Mouse (Mus musculus) ZHBTc4 (cell line): ENCODE data around the gene Slc51b.
A peak's percentile ranks its signal among the peaks of the same experiment; 100 is the strongest.

Source experiments
- DNase-seq: peaks from one replicate; pipeline ENCODE4 v3.0.0-alpha.2; 2011; ENCODE audit warnings: low read depth, low spot score

The Slc51b gene

DNA sequence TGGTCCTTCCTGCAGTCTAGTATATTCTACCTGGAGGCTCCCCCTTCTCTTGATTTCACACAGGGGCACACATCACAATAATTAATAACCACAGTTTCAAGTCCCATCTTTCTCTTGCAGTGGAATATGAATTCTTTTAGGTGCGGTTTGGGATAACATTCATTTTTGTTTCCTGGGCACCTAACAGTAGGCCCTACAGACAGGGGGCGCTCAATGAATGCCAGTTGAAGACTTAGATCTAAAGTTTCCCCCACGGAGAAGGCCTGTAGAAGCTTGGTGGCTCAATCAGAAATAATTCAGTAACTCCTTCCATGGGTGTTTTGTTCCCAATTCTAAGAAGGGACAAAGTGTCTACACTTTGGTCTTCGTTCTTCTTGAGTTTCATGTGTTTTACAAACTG, 50.3 kb downstream of the Slc51b start:
- peak; percentile 52 for DNase-seq

DNA sequence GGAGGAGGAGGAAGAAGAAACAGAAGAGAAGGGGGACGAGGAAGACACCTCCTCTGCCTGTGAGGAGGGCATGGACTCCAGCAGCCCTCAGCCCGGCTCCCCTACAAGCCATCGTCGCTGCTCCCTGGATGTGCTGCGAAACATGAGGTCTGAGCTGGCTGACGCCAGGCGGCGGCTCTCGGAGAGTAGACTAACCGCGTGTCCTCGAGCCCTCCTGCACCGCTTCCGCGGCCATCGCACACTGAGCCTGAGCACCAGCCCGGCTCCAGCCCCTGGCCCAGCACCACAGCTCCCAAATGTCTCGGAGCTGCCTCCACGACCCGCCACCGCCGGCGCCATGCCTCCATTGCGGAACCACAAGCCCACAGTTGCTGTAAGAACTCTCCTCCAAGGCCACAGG, 51.0 kb downstream of the Slc51b start:
- DNase-seq = peak; percentile 56

DNA sequence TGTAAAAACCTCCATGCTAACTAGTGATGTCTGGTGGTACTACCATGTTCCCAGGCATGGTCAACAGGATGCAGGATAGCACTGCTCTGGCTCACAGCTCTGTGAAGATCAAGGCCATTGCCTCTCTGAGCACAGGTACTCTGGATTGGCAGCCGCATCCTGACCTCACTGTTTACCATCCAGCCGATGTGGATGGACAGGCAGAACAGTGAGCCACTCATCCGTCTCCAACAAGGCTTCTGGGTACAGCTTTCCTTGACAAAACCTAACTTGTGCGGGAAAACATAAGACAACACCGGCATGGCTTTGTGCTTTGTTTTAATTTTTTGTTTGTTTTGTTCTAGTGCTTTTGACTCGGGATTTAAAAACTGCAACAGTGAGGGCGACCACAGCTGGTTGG, 57.0 kb downstream of the Slc51b start:
- DNase-seq = no peak

DNA sequence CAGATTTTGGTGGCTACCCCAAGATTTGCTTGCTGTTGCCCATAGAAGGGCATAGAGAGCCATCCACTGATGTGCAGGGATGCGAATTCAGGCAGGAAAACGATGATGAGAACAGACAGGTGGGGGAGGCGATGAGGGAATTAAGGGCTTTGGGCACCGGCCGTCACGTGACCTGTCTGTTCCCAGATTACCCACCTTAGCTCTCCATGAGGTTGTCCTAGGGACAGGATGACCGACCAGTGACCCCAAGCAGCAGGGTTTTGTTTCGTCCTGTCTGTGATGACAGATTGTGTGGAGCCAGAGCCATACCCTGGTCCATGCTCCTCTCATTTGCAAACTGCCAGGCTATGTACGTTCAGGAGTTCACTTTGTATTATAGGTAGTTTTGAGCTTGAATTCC, 59.1 kb downstream of the Slc51b start:
- DNase-seq = no peak
